Mouse (Mus musculus) urinary bladder, postnatal 25 days (tissue): ENCODE results near the gene Olfr819.
"Not testable (repeated sequence)": the region's sequence is repeated elsewhere in the genome, so short reads cannot be mapped to it uniquely, and the experiment has no call there.

Experiments
- DNase-seq: peaks from one replicate; pipeline ENCODE4 v3.0.0; 2022; ENCODE audit warnings: low spot score

Gene Olfr819

DNA sequence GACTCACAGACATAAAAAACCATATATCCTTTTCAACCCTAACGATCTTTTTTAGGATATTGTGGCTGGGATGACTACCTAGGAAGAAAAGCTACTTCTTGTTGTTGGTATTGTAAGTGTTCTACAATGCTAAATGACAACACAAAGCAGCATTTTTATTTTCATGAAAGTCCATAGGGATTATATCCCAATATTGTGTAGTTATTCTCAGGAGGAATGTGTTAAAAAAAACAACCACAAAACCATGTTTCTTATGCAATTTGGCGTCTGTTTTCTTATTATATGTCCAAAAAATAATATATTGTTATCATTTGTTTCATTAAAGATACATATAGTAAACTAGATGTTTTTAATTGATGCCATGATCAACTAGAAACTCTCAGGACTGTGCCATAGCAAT, at the start of gene Olfr819:
Gene Olfr819, minus strand, starts transcription at position 101 of the 400 bp plus-strand sequence.
- not testable (repeated sequence) for DNase-seq

DNA sequence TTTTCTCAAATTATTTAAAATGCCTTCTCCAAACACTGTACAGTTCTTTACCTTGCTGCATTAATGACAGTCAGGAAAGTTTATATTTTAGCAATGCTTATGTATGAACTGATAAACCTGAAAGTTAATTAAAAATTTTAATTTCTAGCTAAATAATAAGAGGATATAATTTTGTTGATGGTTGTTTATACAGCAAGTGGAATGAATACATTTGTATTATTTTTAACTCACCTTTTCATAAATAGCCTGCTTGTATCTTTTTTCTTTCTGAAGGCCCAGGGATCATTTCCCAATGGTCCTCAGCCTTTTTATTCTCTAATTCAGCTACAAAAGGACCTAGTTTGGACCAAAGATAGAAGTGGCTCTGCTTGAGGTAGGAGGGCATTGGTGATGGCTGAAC, 45.3 kb upstream of the Olfr819 start, which contains the start of gene Olfr820:
Gene Olfr820, plus strand, starts transcription at position 301 of the 400 bp plus-strand sequence.
- no peak for DNase-seq

DNA sequence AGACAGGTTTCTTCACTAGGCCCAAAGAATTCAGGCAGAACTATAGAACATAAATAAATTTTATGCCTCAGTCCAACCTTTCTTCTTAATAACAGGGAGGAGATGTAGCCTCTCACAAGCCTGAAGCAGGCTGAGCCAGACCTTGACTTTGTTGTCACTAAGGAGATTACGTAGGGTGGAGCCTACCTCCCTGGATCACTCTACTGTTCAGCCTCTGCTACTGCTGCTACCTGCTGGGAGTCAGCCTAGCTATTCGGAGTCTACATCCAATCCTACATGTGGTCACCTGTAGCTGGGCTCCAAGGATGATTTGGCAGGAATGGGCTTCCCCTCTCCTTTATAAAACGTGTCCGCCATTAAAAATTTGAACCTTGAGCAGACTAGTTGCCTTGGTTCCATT, 38.3 kb upstream of the Olfr819 start:
- not testable (repeated sequence) for DNase-seq

DNA sequence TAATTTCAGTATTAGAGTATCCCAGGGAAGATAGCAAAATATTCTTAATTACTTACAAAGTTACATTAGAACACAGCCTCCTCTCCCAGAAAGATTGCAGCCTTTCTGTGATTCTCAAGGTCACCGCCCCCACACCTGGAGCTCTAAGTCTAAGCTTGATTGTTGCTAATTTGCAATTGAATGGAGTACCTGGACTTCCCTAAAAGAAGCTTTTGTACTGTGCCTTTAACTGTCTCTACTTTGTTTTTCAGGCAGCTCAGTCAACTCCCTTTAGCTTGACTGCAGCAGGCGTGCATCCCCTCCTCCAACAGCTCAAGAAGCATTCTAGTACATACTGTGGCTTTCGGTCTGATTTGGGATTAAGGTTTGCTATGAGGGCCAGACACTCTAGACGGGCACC, 37.0 kb upstream of the Olfr819 start:
- DNase-seq, result not testable (repeated sequence)

DNA sequence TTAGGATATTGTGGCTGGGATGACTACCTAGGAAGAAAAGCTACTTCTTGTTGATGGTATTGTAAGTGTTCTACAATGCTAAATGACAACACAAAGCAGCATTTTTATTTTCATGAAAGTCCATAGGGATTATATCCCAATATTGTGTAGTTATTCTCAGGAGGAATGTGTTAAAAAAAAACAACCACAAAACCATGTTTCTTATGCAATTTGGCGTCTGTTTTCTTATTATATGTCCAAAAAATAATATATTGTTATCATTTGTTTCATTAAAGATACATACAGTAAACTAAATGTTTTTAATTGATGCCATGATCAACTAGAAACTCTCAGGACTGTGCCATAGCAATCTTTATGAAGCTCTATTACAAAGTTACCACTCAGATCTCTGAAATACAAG, 17.9 kb upstream of the Olfr819 start, which contains the start of gene Gm10310:
Gene Gm10310, minus strand, starts transcription at position 101 of the 400 bp plus-strand sequence.
- DNase-seq, result not testable (repeated sequence)

DNA sequence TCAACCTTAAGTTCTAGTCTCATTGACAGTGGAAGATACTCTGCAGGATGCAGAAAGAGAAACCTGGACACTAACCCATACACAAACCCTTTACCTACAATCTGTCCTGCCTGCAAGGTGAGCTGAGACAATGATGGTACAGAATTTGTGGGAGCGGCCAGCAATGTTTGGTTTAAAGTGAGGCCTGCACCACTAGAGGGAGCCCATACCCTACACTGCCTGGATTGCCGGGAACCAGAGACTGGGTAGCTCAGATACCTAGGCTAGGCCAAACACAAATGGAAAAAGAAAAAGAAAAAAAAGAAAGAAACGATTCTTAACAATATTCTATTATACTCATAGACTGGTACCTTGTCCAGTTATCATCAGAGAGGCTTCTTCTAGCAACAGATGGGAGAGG, 14.8 kb upstream of the Olfr819 start:
- DNase-seq, result not testable (repeated sequence)

DNA sequence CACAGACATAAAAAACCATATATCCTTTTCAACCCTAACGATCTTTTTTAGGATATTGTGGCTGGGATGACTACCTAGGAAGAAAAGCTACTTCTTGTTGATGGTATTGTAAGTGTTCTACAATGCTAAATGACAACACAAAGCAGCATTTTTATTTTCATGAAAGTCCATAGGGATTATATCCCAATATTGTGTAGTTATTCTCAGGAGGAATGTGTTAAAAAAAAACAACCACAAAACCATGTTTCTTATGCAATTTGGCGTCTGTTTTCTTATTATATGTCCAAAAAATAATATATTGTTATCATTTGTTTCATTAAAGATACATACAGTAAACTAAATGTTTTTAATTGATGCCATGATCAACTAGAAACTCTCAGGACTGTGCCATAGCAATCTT, 9.0 kb upstream of the Olfr819 start, which contains the start of gene Olfr247:
Gene Olfr247, minus strand, starts transcription at position 101 of the 400 bp plus-strand sequence.
- not testable (repeated sequence) for DNase-seq

DNA sequence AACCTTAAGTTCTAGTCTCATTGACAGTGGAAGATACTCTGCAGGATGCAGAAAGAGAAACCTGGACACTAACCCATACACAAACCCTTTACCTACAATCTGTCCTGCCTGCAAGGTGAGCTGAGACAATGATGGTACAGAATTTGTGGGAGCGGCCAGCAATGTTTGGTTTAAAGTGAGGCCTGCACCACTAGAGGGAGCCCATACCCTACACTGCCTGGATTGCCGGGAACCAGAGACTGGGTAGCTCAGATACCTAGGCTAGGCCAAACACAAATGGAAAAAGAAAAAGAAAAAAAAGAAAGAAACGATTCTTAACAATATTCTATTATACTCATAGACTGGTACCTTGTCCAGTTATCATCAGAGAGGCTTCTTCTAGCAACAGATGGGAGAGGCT, 5.9 kb upstream of the Olfr819 start:
- DNase-seq, result not testable (repeated sequence)

DNA sequence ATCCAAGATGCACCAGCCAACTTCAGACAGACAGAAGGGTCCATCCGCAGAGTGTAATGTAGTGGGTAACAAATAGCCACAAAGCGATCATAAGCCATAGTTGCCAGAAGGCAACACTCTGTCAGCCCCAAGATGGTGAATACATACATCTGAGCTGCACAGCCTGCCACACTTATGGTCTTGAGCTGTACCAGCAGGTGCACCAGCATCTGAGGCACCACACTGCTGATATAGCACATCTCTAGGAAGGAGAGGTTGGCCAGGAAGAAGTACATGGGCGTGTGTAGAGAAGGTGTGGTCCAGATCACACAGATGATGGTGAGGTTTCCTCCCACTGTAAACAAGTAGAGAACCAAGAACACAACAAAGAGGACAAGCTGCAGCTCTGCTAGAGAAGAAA, 834 bp downstream of the Olfr819 start:
- not testable (repeated sequence) for DNase-seq

DNA sequence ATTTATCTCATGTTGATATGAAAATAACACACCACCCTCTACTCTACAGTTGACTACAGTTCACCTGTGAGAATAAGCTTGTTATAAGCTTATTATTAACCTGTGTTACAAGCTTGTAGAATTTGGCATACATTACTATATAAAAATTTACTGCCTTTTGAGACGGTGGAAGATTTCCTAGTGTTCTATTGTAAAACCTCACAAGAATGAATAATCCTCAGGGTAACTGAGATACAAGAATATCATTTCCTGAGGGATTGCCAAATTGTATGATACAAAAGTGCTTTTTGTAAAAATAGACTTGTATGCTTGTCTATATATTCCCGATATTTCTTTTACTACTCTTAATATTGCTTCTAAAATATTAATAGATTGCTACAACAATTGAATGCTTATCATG, 18.1 kb downstream of the Olfr819 start, which contains the start of gene Olfr818:
Gene Olfr818, minus strand, starts transcription at position 101 of the 400 bp plus-strand sequence.
- DNase-seq, result no peak

DNA sequence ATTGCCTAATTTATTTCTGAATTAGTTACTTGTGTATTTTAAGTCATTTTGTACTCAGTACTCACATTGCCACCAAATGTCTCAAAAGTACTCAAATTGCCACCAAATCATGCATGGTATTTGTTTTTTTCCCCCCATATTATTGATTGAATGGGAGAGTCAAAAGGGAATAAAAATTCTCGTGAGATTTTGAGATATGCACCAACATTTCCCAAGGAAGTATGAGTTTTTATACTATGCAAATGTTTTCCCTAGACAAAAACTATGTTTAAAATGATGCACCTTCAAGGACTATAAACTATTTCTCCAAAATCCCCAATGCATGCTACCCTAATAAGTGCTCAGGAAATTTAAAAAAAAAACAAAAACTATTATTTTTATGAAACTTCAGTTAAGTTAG, 51.6 kb downstream of the Olfr819 start, which contains the start of gene Olfr816:
Gene Olfr816, minus strand, starts transcription at position 101 of the 400 bp plus-strand sequence.
- no peak for DNase-seq
